ENCODE assay signal across 10 mouse cellular contexts in genomic region chr15:24992665-24993324, GRCm38 (mm10).
DNase-seq lines count a peak whose midpoint lies in the region; ATAC-seq lines count a peak whose summit lies in the region.
"Had no signal": no experiment of that assay in that cellular context is flagged by ENCODE, and none has a peak within 500 bp of the region (broad histone marks: within the 10 kb centered on the region; RNA-seq: fewer than 3 reads in every experiment).

No protein-coding gene starts in this region.

- 49% methylated on average over 14 of the region's 14 CpGs for WGBS in hindbrain, embryonic 16.5 days
- WGBS in midbrain, embryonic 12.5 days, result 81% methylated on average over 14 of the region's 14 CpGs
- WGBS in kidney, embryonic 14.5 days, result 84% methylated on average over 14 of the region's 14 CpGs

- H3K27ac ChIP-seq in hindbrain, embryonic 16.5 days (ENCODE audit: low read depth, low read length), result 0 out of 2 replicates have a peak overlapping the region, but pooled peaks have one; percentile 48
- H3K27ac ChIP-seq in midbrain, embryonic 12.5 days (replicated peaks), result peak overlapping the region; percentile 52
- H3K27ac ChIP-seq in kidney, embryonic 14.5 days (ENCODE audit: low read depth, low read length), result no peak overlapping the region
- H3K27ac ChIP-seq: lung, embryonic 15.5 days had no signal

- ATAC-seq in hindbrain, embryonic 16.5 days, result peak; percentile 93
- peak; percentile 68; the same call in 1 of the 2 replicates for ATAC-seq in midbrain, embryonic 12.5 days (ENCODE audit: low FRiP score, low read depth)
- ATAC-seq in kidney, embryonic 14.5 days (ENCODE audit: low FRiP score, low TSS enrichment), result no peak

- DNase-seq in right cerebral cortex, adult 18-20 months, result peak; percentile 36
- no peak for DNase-seq in right cerebral cortex, postnatal 25 days
- DNase-seq in kidney, postnatal 36 days, result no peak
- DNase-seq in adrenal gland, adult 18-20 months (ENCODE audit: low spot score in 2 of 2), result no peak
- DNase-seq: adrenal gland, postnatal 10 days; cerebellum, adult 9-11 months had no signal

- H3K9ac ChIP-seq in hindbrain, embryonic 16.5 days (ENCODE audit: low read depth, low read length), result no peak overlapping the region
- H3K9ac ChIP-seq in midbrain, embryonic 12.5 days (replicated peaks), result no peak overlapping the region
- H3K9ac ChIP-seq in kidney, embryonic 14.5 days (ENCODE audit: low read depth, low read length), result no peak overlapping the region
- H3K9ac ChIP-seq: lung, embryonic 15.5 days had no signal

- H3K4me1 ChIP-seq in hindbrain, embryonic 16.5 days (ENCODE audit: control insufficient read depth, insufficient read depth, low read depth, low read length), result no peaks in the 10 kb centered on the region
- H3K4me1 ChIP-seq in midbrain, embryonic 12.5 days, result no peaks in the 10 kb centered on the region
- H3K4me1 ChIP-seq in kidney, embryonic 14.5 days (ENCODE audit: control insufficient read depth, insufficient read depth, low read length), result no peaks in the 10 kb centered on the region
- H3K4me1 ChIP-seq: lung, embryonic 15.5 days had no signal

- no peaks in the 10 kb centered on the region for H3K9me3 ChIP-seq in hindbrain, embryonic 16.5 days (ENCODE audit: control insufficient read depth, low read length)
- H3K9me3 ChIP-seq in midbrain, embryonic 12.5 days, result no peaks in the 10 kb centered on the region
- no peaks in the 10 kb centered on the region for H3K9me3 ChIP-seq in kidney, embryonic 14.5 days (ENCODE audit: control insufficient read depth, low read length)
- H3K9me3 ChIP-seq: lung, embryonic 15.5 days had no signal

- no peaks in the 10 kb centered on the region for H3K27me3 ChIP-seq in hindbrain, embryonic 16.5 days (replicated peaks; ENCODE audit: control insufficient read depth, insufficient read depth, low read length)
- no peaks in the 10 kb centered on the region for H3K27me3 ChIP-seq in midbrain, embryonic 12.5 days
- H3K27me3 ChIP-seq in kidney, embryonic 14.5 days (ENCODE audit: control insufficient read depth, insufficient read depth, low read length), result no peaks in the 10 kb centered on the region
- H3K27me3 ChIP-seq: lung, embryonic 15.5 days had no signal

- H3K36me3 ChIP-seq in hindbrain, embryonic 16.5 days (ENCODE audit: control insufficient read depth, insufficient read depth, low read length), result no peaks in the 10 kb centered on the region
- H3K36me3 ChIP-seq in midbrain, embryonic 12.5 days, result no peaks in the 10 kb centered on the region
- H3K36me3 ChIP-seq in kidney, embryonic 14.5 days (ENCODE audit: control insufficient read depth, insufficient read depth, low read length), result no peaks in the 10 kb centered on the region
- H3K36me3 ChIP-seq: lung, embryonic 15.5 days had no signal

- no peak overlapping the region for H3K4me3 ChIP-seq in hindbrain, embryonic 16.5 days (ENCODE audit: low read length)
- no peak overlapping the region for H3K4me3 ChIP-seq in midbrain, embryonic 12.5 days
- H3K4me3 ChIP-seq in kidney, embryonic 14.5 days (ENCODE audit: low read length), result no peak overlapping the region
- H3K4me3 ChIP-seq: lung, embryonic 15.5 days had no signal

- peak overlapping the region; percentile 19; the same call in 1 of the 2 replicates for H3K4me2 ChIP-seq in hindbrain, embryonic 16.5 days (ENCODE audit: low read length)
- H3K4me2 ChIP-seq in midbrain, embryonic 12.5 days (replicated peaks), result no peak overlapping the region
- no peak overlapping the region for H3K4me2 ChIP-seq in kidney, embryonic 14.5 days (replicated peaks; ENCODE audit: low read depth, low read length)
- H3K4me2 ChIP-seq: lung, embryonic 15.5 days had no signal
